Mouse (Mus musculus): ENCODE results near the gene S100a3. TPM values are rescaled to one million over a fixed set of nuclear protein-coding genes. Genes with fewer than 3 reads are reported as not detected.

Gene S100a3
- polyA plus RNA-seq, 2 experiments: 0.20 TPM; not detected in 1

DNA sequence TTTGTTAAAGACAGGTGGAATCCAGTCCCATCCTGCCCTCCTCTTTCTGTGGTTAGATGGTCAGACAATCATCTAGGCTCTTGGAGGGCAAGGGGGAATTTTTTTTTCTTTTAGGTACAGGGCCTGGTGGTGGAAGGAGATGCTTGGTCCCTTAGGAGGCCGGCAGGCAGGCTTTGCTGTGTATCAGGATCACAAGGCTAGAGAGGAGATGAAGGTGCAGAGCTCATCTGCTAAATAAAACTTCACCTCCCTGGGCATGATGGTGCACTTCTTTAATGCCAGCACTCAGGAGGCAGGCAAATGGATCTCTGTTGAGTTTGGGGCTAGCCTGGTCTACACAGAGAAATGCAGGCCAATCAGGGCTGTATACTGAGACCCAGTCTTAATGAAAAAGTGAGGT is 55.5 kb downstream of the S100a3 start:
- WGBS (ENCODE audit: insufficient replicate concordance): 52% methylated on average over 1 of the region's 1 CpGs
- Histone ChIP-seq H3K4me2 (ENCODE audit: low read depth) (no peak overlapping the region), H3K4me3 (ENCODE audit: insufficient read depth in 1 of 2, low read depth in 2 of 2, low read length in 2 of 2) (no peak overlapping the region), H3K4me1 (replicated peaks; ENCODE audit: control insufficient read depth in 2 of 2, insufficient read depth in 2 of 2, low read length in 1 of 2) (no peaks in the 10 kb centered on the region), H3K9ac (replicated peaks) (no peak overlapping the region), H3K36me3 (replicated peaks; ENCODE audit: control insufficient read depth, insufficient read depth, low read depth) (no peaks in the 10 kb centered on the region), H3K27ac (no peak overlapping the region), H3K9me3 (ENCODE audit: control insufficient read depth, low read length) (no peaks in the 10 kb centered on the region), H3K27me3 (ENCODE audit: control insufficient read depth, insufficient read depth, low read length) (no peaks in the 10 kb centered on the region)
- TF ChIP-seq CTCF (IDR thresholded peaks at IDR 0.05; ENCODE audit: low read depth): no peak
- no peak for TF ChIP-seq EP300 (IDR thresholded peaks at IDR 0.05; ENCODE audit: low read depth)
- DNase-seq (ENCODE audit: low read depth in 3 of 3, low spot score in 3 of 3) (no peak), ATAC-seq (ENCODE audit: insufficient read depth) (no peak)

DNA sequence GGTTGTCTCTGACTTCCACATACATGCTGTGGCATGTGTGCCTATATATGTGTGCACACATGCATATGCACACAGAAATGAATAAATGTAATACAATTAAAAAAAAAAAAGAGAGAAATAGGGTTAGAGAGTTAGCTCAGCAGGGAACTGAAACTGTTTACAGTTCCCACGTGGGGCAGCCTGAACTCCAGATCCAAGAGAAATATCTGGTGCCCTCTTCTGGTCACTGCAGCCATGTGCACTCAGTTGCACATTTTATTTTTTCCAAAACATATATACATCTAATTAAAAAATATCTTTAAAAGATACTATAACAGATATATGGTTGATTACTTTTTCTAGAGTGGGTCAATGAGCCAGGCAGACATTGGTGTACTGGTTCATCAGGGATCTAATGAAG is 57.2 kb downstream of the S100a3 start:
- WGBS (ENCODE audit: insufficient replicate concordance): 6% methylated on average over 1 of the region's 1 CpGs
- DNase-seq (ENCODE audit: low read depth in 3 of 3, low spot score in 3 of 3) (no peak), ATAC-seq (ENCODE audit: insufficient read depth) (no peak)
- no peak overlapping the region for H3K4me3 ChIP-seq (ENCODE audit: insufficient read depth in 1 of 2, low read depth in 2 of 2, low read length in 2 of 2)
- no peaks in the 10 kb centered on the region for H3K36me3 ChIP-seq (replicated peaks; ENCODE audit: control insufficient read depth, insufficient read depth, low read depth)
- no peaks in the 10 kb centered on the region for H3K27me3 ChIP-seq (ENCODE audit: control insufficient read depth, insufficient read depth, low read length)
- TF ChIP-seq EP300 (IDR thresholded peaks at IDR 0.05; ENCODE audit: low read depth) (no peak), CTCF (IDR thresholded peaks at IDR 0.05; ENCODE audit: low read depth) (peak; percentile 31; the same call in 1 of the 2 replicates)
- no peak overlapping the region for H3K27ac ChIP-seq
- no peak overlapping the region for H3K4me2 ChIP-seq (ENCODE audit: low read depth)
- no peaks in the 10 kb centered on the region for H3K4me1 ChIP-seq (replicated peaks; ENCODE audit: control insufficient read depth in 2 of 2, insufficient read depth in 2 of 2, low read length in 1 of 2)
- H3K9me3 ChIP-seq (ENCODE audit: control insufficient read depth, low read length): no peaks in the 10 kb centered on the region
- no peak overlapping the region for H3K9ac ChIP-seq (replicated peaks)

DNA sequence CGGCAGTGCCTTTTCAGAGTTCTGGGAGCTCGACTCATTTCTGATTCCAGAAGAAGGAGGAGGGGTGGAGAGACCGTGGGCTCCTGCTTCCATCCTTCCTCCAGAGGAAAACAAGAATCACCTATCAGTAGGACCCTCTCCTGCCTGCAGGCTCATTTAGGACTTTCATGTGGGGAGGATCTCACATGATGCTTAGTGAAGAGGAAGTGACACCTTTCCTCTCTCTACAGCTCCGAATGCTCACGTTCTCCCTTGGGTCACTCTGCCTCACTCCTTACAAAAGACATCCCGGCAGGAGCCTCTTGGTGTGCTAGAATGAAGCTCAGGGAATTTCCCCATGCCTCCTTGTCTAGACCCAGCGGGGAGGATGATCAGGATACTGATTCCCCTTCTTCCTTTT is 61.2 kb downstream of the S100a3 start:
- H3K27me3 ChIP-seq (ENCODE audit: control insufficient read depth, insufficient read depth, low read length): no peaks in the 10 kb centered on the region
- ATAC-seq (ENCODE audit: insufficient read depth) (no peak), DNase-seq (ENCODE audit: low read depth in 3 of 3, low spot score in 3 of 3) (no peak)
- no peak overlapping the region for H3K27ac ChIP-seq
- H3K4me3 ChIP-seq (ENCODE audit: insufficient read depth in 1 of 2, low read depth in 2 of 2, low read length in 2 of 2): no peak overlapping the region
- WGBS (ENCODE audit: insufficient replicate concordance): 31% methylated on average over 7 of the region's 7 CpGs
- no peak overlapping the region for H3K9ac ChIP-seq (replicated peaks)
- no peaks in the 10 kb centered on the region for H3K4me1 ChIP-seq (replicated peaks; ENCODE audit: control insufficient read depth in 2 of 2, insufficient read depth in 2 of 2, low read length in 1 of 2)
- H3K36me3 ChIP-seq (replicated peaks; ENCODE audit: control insufficient read depth, insufficient read depth, low read depth): no peaks in the 10 kb centered on the region
- H3K9me3 ChIP-seq (ENCODE audit: control insufficient read depth, low read length): no peaks in the 10 kb centered on the region
- TF ChIP-seq EP300 (IDR thresholded peaks at IDR 0.05; ENCODE audit: low read depth) (no peak), CTCF (IDR thresholded peaks at IDR 0.05; ENCODE audit: low read depth) (no peak)
- H3K4me2 ChIP-seq (ENCODE audit: low read depth): no peak overlapping the region

DNA sequence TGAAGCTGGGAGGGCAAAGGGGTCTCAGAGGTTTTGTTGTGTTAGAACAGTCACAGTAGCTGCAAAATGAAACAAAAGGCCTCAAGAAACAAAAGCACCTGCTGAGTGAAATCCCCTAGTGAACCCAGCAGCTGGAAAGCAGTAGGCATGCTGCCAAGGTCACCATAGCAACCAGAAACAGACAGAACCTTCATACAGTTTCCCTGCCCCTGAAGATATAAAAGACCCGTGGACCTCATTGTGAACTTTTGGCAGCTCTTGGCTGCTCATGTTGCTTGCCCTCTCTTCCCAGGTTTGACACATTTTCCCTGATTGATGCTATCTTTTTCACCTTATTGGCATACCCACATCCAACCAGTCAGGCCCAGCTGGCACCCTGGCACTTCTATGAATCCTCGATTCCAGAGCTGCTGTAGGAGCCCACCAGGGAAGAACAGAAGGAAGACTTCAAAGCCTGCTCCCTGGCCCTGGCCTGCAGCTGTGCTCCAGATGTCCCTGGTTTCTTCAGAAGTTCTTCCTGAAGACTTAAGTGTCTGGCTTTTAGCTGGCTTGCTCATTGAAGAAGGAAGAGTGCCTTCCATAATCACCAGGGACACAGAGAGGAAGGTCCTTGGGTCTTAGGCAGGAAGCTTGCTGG is 63.2 kb downstream of the S100a3 start:
- no peak overlapping the region for H3K27ac ChIP-seq
- WGBS (ENCODE audit: insufficient replicate concordance): 37% methylated on average over 2 of the region's 2 CpGs

DNA sequence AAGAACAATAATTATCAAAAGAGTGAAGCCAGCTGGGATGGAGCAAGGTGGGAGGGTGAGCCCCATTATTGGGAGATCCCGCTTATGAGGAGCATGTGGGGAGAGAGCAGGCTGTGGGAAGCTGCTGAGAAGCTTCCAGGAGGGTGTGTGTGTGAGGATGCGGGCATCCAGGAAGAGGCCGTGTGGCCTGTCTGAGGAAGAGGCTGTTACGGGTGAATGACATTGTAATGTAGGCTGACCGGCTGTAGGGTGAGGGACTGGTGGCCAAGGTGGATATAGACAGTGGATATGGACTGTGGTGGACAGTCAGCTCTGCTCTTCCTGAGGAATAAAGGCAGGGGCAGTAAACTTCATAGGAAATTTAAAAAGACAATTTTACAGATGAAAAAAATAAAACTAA is 65.1 kb downstream of the S100a3 start:
- TF ChIP-seq CTCF (IDR thresholded peaks at IDR 0.05; ENCODE audit: low read depth) (no peak), EP300 (IDR thresholded peaks at IDR 0.05; ENCODE audit: low read depth) (no peak)
- no peak overlapping the region for H3K4me2 ChIP-seq (ENCODE audit: low read depth)
- no peak overlapping the region for H3K27ac ChIP-seq
- H3K27me3 ChIP-seq (ENCODE audit: control insufficient read depth, insufficient read depth, low read length): no peaks in the 10 kb centered on the region
- no peak for DNase-seq (ENCODE audit: low read depth in 3 of 3, low spot score in 3 of 3)
- no peak for ATAC-seq (ENCODE audit: insufficient read depth)
- no peak overlapping the region for H3K9ac ChIP-seq (replicated peaks)
- H3K4me1 ChIP-seq (replicated peaks; ENCODE audit: control insufficient read depth in 2 of 2, insufficient read depth in 2 of 2, low read length in 1 of 2): no peaks in the 10 kb centered on the region
- H3K36me3 ChIP-seq (replicated peaks; ENCODE audit: control insufficient read depth, insufficient read depth, low read depth): no peaks in the 10 kb centered on the region
- H3K9me3 ChIP-seq (ENCODE audit: control insufficient read depth, low read length): no peaks in the 10 kb centered on the region
- H3K4me3 ChIP-seq (ENCODE audit: insufficient read depth in 1 of 2, low read depth in 2 of 2, low read length in 2 of 2): no peak overlapping the region
- 57% methylated on average over 5 of the region's 5 CpGs for WGBS (ENCODE audit: insufficient replicate concordance)

More for the DNA sequence above, 63.2 kb downstream of the S100a3 start:
- no peak for ATAC-seq (ENCODE audit: insufficient read depth)
- no peak overlapping the region for H3K9ac ChIP-seq (replicated peaks)
- no peak for DNase-seq (ENCODE audit: low read depth in 3 of 3, low spot score in 3 of 3)
- H3K4me1 ChIP-seq (replicated peaks; ENCODE audit: control insufficient read depth in 2 of 2, insufficient read depth in 2 of 2, low read length in 1 of 2): no peaks in the 10 kb centered on the region
- no peaks in the 10 kb centered on the region for H3K9me3 ChIP-seq (ENCODE audit: control insufficient read depth, low read length)
- H3K27me3 ChIP-seq (ENCODE audit: control insufficient read depth, insufficient read depth, low read length): no peaks in the 10 kb centered on the region
- no peaks in the 10 kb centered on the region for H3K36me3 ChIP-seq (replicated peaks; ENCODE audit: control insufficient read depth, insufficient read depth, low read depth)
- no peak overlapping the region for H3K4me3 ChIP-seq (ENCODE audit: insufficient read depth in 1 of 2, low read depth in 2 of 2, low read length in 2 of 2)
- H3K4me2 ChIP-seq (ENCODE audit: low read depth): no peak overlapping the region
- TF ChIP-seq EP300 (IDR thresholded peaks at IDR 0.05; ENCODE audit: low read depth): no peak
- TF ChIP-seq CTCF (IDR thresholded peaks at IDR 0.05; ENCODE audit: low read depth): no peak
